Mouse (Mus musculus) megakaryocyte progenitor cell, adult 5-6 weeks (primary cell): ENCODE measurements around the gene Creld2. TPM values are rescaled to one million over a fixed set of nuclear protein-coding genes. Genes with fewer than 3 reads are reported as not detected.

Source experiments
- ATAC-seq: replicated peaks from 2 replicates; pipeline ENCODE4 v1.8.0; 2016; ENCODE audit warnings: mild to moderate bottlenecking, moderate TSS enrichment, inconsistent platforms; ENCODE audit not compliant: poor library complexity
- total RNA-seq, 2 experiments: library from RNA; stranded (forward) in 1 of 2; stranded (reverse) in 1 of 2; fragments of 157-497, 149-512 nt in 1 of 2; fragments of 200-1000 nt in 1 of 2; gene quantifications; 2 replicates each; pipeline versions ENCODE4 v1.2.3 to v1.2.4; 2015 to 2017

The Creld2 gene
- total RNA-seq, 2 experiments from 2014 or later = 68.1 to 124 TPM

GRCm38 (mm10) chr15:88851507-88852149 lies 32.2 kb downstream of the Creld2 start:
- no peak for ATAC-seq

GRCm38 (mm10) chr15:88853106-88853505 lies 33.7 kb downstream of the Creld2 start:
- no peak for ATAC-seq

DNA sequence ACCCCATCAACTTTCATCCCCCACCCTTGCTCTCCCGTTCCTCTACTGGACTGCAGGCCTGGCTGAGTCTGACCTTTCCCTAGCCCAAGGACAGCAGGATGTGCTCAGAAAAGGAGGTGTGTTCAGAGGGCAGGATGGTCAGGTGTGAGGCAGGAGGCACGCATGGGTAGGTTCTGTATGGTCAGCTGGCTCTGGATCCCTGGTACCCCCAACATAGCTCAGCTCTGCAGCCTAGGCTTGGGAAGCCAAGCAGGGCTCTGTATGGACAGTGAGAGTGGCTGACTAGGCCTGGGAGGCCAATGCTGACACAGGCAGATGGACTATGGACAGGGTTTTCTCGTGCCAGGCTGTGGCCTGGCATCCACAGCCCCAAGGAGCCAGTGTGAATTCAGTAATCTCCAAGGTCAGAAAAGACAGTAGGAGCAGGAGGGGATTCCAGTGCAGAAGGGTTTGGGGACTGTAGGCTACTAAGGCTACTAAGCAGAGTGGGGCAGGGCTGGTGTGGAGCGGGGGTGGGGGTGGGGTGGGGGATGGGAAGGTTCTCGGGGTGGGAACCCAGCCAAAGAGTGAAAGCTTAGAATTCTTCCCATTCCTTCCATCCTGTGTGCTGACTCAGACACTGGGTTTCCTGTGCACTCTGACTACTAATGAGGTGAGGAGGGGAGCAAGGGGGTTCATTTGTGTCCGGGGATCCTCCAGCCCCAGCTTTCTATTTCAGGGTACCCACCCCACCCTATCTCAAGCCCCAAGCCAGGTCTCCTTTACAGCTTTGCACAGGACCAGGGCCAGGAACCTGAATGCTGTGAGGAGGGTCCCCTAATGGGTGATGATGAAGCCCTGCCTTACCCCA lies 34.9 kb downstream of the Creld2 start:
- ATAC-seq = no peak

DNA sequence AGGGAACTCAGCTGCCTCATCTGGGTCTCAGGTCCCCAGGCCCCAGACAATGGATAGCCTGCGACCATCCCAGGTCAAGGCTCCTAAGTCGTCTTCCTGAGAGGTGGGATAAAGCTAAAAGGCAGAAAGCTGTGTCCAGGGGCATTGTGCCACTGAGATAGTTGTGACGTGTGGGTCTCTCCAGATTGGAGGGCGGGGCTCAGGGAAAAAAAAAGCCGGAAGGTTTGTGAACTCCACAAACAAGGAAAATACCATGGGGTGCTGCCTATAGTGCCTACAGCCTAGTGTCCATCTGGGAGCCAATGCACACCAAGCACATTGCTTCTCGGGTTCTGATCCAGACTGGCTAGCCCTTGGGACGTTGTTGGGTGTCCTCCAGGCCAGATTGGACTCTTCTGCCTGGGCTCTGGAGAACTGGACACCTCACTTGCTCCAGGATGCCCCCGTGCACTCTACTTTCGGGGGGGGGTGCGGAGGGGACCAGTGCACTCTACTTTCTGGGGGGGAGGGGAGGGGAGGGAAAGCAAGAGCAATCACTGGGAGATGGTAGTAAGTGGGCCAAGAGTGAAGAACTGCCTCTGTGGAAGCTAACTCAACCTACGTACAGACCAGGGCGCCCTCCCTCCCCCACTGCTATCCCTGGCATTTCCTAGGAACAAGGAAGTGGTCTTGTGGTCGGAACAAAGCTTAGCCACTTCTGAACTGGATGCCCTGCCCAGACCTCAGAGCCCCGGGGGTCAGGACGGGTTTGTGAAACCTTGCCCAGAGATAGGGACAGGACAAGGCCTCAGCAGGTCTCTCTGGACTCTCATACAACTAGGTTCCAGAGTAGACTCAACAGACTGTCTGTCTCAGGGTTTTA lies 35.8 kb downstream of the Creld2 start:
- ATAC-seq = peak; percentile 85

DNA sequence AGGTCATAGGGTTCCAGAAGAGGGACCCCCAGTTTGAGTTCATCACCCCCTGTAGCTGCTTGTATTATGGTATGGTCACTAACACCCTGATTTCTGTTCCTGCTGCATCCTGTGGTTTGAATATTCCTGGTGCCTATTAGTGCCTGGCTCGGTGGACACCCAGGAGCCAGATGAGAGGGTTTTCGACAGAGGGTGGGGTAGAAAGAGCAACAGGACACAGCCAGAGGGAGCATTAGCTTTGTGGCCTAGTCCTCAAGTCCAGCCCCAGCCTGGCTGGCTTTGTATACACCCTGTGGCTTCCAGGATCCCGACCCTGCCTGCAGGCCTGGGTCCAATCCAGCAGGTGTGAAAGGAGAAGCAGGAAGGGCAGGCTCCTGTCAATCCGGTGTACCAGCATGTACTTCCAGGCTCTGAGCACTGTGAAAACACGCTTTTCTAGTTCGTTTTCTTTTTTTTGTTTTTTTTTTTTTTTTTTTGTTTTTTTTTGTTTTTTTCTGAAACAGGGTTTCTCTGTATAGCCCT lies 36.5 kb downstream of the Creld2 start:
- no peak for ATAC-seq

- no peak for ATAC-seq
These were observed 37.2 kb downstream of the Creld2 start for GRCm38 (mm10) chr15:88856613-88857012.

- no peak for ATAC-seq
These were observed 37.9 kb downstream of the Creld2 start for GRCm38 (mm10) chr15:88857361-88857760.

DNA sequence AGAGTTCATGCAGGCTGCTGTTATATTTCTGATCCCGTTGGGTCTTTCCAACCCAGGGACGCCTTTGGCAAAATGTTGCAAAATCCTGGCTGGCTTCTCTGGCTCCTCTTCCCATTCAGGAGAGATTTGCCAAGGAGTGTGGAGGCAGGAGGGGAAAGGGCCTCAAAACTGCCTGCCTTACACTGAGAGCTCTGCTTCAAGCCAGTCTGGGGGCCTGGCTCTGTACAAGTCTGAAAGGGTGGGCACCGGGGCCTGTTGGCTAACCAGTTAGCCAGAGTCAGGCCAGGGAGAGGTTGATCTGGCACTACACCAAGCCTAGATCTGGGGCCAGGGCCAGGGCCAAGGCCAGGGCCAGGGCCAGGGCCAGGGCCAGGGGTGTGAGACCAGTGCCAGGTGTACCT lies 38.7 kb downstream of the Creld2 start:
- ATAC-seq = no peak

DNA sequence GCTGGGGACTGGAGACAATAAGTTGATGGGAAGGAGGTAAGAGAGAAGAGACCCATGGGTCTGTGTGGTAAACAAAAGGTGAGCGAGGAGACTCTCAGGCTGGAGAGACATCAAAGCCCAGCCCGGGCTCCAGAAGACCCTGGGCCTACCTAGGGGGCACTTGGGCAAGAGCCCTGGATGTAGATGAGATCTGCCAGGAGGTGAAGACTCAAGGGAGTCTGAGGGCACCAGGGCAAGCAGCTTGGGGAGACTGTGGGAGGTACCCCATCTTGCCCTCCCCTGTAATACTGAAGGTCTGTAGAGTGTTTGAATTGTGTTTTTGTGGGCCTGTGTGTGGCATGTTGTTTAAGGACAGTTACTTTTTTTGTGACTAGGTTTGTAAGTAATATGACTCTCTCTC lies 39.3 kb downstream of the Creld2 start:
- ATAC-seq = no peak

DNA sequence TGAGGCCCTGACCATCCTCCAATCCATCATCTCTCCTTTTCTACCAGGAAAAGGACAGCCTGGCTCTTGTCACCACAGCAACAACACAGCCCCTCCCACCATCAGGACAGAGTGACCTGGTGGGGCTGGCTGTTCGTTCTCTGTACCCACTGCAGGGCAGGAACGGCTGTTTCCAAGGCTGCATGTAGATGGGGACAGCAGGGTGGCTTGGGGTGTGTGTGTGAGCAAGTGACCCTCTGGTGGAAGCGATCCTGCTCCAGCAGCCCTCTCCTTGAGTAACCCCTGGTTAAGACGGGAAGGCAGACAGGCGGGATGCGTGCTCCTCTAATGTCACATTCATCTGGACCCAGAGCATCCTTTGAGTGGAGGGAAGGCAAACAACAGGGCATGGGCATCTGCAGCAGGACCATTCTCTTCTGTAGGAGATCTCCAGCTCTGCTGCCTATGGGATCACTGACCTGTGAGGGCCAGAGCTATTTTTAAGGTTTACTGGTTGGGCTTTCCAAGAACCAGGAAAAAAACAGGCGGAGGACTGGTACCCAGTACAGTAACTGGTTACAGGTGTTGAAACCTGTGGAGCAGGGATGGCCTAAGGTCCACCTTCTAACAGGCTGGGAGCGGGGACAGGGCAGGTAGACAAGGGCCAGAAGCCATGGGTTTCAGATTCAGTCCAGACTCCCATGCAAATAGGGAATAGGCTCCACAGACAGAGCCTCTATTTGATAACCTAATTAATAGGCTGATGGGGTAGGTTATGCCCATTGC lies 39.9 kb downstream of the Creld2 start:
- ATAC-seq = no peak

DNA sequence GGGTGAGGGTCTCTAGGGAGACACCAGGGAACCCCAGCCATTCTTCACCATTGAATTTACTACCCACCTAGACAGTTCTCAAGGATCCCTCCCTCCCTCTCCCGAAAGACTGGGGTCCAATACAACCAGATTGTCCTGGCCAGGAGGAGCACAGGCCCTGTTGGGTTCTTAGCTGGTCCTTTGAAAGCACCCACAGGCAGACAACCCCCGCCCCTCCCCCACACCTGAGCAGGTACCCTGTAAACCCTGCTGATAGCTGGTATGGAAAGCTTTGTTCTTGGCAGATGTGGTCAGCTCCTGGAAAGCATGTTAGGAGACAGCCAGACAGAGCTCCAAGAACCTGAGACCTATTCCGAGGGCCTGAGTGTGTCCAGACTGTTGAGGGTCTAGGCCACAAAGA lies 41.3 kb downstream of the Creld2 start:
- ATAC-seq = no peak

GRCm38 (mm10) chr15:88861772-88862622 lies 42.6 kb downstream of the Creld2 start, which contains the start of gene Pim3:
Gene Pim3, plus strand, starts transcription at chr15:88862186.
- peak; percentile 76 for ATAC-seq

DNA sequence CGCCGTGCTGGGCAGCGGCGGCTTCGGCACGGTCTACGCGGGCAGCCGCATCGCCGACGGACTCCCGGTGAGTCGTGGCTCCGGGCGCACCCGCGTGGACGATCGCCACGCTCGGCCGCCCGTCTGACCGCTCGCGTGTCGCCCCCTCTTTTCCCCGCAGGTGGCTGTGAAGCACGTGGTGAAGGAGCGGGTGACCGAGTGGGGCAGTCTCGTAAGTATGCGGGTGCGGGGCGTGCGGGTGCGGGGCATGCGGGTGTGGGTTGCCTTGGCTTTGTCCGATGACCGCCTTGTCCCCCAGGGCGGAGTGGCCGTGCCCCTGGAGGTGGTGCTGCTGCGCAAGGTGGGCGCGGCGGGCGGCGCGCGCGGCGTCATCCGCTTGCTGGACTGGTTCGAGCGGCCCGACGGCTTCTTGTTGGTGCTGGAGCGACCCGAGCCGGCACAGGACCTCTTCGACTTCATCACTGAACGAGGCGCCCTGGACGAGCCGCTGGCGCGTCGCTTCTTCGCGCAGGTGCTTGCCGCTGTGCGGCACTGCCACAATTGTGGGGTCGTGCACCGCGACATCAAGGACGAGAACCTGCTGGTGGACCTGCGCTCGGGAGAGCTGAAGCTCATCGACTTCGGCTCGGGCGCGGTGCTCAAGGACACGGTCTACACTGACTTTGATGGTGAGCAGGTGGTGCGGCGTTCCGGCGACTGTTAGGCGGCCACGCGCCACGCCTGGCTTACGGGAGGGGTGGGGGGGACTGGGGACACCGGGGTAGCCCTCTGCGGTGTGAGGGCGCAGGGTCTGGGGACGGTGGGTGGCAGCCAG lies 43.6 kb downstream of the Creld2 start:
- ATAC-seq = no peak

DNA sequence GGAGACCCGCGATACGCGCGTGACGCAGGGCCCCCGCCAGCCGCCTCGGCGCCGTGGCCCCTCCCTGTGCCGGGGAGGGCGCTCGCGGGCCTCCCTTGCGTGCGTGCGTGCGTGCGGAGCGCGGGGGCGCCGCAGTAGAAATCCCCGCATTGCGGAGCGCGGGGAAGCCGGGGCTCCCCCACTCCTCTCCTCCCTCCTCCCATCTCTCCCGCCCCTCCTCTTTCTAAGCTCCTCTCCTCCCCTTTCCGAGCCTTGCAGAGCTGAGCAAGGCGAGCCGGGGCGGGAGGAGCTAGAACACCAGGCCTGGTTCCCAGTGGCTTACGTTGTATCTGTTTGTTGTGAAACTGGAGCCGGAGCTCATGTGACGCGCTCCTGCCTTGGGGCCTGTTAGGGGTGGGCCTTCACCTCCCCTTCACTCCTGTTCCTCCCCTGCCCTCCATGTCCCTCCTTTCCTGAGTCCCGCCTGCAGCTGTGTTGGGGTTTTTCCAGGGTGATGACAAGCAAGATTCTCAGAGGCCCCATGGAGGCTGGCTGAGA lies 44.3 kb downstream of the Creld2 start:
- ATAC-seq = peak; percentile 60

DNA sequence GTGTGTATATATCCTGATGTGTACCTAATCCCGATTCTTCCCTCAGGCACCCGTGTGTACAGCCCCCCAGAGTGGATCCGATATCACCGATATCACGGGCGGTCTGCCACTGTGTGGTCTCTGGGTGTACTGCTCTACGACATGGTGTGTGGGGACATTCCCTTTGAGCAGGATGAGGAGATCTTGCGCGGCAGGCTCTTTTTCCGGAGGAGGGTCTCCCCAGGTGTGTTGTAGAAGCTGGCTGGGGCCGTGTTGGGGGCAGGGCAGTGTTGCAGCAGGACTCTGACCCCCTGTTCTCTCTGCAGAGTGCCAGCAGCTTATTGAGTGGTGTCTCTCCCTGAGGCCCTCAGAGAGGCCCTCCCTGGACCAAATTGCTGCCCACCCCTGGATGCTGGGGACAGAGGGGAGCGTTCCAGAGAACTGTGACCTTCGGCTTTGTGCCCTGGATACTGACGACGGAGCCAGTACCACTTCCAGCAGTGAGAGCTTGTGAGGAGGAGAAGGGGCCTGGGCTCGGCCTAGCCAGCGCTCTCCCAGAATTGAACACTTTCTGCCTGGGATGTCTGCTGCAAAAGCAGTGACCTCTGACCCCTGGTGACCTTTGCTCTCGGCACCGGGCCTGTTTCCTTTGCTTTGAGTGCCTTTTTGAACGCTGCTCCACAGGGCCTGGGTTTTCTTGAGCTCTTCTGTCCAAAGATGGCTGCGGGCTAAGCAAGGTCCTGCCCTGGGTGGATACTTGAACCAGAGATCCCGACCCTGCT lies 45.0 kb downstream of the Creld2 start:
- ATAC-seq = no peak

- ATAC-seq = no peak
These were observed 45.6 kb downstream of the Creld2 start for GRCm38 (mm10) chr15:88865061-88865460.

DNA sequence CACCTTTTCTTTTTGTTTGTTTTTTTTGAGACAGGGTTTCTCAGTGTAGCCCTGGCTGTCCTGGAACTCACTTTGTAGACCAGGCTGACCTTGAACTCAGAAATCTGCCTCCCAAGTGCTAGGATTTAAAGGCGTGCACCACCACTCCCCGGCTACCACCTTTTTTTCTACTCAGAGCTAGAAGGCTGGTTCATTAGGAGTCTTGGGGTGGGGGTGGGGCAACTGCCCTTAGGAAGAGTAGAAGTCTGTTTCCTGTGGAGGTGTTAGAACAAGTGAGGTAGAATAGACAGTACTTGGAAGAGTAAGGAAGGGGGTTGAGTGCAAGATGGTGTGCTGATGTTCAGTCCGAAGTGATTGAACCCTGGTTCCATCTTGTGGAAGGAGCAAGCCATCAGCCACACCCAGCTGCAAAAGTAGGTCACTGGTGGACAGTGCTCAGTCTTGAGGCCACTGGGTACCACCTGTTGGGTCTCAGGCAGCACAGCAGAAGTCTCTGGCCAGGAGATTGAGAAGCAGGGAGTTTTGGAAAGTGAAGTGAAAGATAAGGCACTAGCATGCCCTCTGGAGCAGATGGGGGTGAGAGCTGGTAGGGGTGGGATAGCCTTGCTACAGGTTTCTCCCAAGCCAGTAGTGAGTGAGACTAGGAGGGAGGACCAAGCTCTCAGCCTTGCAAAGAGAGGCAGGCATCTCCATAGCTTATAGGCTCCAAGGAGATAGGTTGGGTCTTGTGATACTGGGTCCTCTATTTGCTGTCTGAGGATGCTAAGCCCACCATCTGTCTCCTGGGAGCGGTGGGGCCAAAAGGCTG lies 46.6 kb downstream of the Creld2 start:
- no peak for ATAC-seq
